Mouse (Mus musculus): ENCODE results near the gene Sdhaf1. TPM values are rescaled to one million over a fixed set of nuclear protein-coding genes. Genes with fewer than 3 reads are reported as not detected.

Gene Sdhaf1
- polyA plus RNA-seq, 1 experiment = 13.4 TPM

DNA sequence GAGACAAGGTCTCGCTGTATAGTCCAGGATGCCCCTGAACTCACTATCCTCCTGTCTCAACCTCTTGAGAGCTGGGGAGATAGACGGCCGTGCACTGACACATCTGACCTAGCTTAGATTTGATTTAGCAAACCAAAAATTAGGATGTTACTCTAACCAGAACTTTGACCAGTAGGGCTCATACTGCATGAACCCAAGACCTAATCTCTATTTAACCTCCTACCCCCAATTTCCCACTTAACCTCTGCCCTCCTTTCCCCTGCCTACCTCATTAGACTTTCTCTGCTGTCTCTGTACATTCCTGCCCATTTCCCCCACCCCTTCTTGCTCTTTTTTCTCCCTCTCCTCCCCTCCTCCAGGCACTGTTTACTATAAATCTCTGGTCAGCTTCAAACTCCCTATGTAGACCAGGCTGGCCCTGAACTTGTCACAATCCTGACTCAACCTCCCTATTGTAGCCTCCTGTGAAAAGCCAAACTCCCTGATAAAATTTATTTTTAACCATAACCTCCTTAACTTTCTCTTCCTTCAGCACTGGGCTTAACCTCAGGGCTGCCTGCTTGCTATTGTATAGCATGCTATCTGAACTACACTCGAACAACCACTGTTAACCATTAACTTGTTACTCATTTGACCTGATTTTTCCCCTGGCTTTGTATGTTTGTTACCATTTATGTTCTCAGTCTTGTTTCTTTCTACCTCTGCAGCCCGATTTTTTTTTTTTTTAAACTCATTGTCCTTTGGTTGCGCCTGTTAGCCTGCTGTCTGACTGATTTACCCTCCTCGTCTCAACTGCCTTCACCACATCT lies 34.9 kb upstream of the Sdhaf1 start:
- H3K27me3 ChIP-seq (ENCODE audit: control insufficient read depth, insufficient read depth, low read length) = peaks cover 7% of the 10 kb centered on the region
- H3K4me1 ChIP-seq (ENCODE audit: control insufficient read depth, insufficient read depth, insufficient read length) = no peaks in the 10 kb centered on the region
- no peak for DNase-seq (ENCODE audit: low read depth in 1 of 2, low spot score in 2 of 2)
- H3K36me3 ChIP-seq (ENCODE audit: control insufficient read depth, insufficient read depth, low read length) = no peaks in the 10 kb centered on the region
- WGBS = 80% methylated on average over 7 of the region's 7 CpGs
- no peak overlapping the region for H3K27ac ChIP-seq (ENCODE audit: insufficient read depth, low read length)
- no peak overlapping the region for H3K4me3 ChIP-seq (ENCODE audit: extremely low read depth, insufficient read depth, insufficient read length)
- no peak for TF ChIP-seq POLR2A (IDR thresholded peaks at IDR 0.05; ENCODE audit: low read depth, low read length)
- TF ChIP-seq CTCF (IDR thresholded peaks at IDR 0.05; ENCODE audit: extremely low read depth, insufficient read depth, insufficient read length, insufficient replicate concordance) = no peak

DNA sequence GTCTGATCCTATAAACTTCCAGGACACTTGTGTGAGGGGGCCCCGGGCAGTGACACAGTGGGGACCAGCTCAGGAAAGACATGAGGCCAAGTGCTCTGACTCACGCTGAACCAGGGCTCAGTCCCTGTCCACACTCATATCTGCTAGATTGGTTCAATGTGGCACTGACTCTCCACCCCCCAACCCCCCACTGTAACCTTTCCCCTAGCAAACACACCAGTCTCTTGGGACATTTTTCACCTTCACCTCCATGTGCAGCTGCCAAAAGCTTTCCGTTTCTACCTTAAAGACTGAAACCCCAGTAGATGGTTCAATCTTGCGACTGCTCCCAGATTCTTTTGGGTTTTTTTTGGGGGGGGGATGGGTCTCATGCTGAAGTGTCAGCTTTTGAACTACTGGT lies 30.4 kb upstream of the Sdhaf1 start:
- no peaks in the 10 kb centered on the region for H3K4me1 ChIP-seq (ENCODE audit: control insufficient read depth, insufficient read depth, insufficient read length)
- DNase-seq (ENCODE audit: low read depth in 1 of 2, low spot score in 2 of 2) = no peak
- TF ChIP-seq POLR2A (IDR thresholded peaks at IDR 0.05; ENCODE audit: low read depth, low read length) (no peak), CTCF (IDR thresholded peaks at IDR 0.05; ENCODE audit: extremely low read depth, insufficient read depth, insufficient read length, insufficient replicate concordance) (no peak)
- 78% methylated on average over 4 of the region's 4 CpGs for WGBS
- no peak overlapping the region for H3K27ac ChIP-seq (ENCODE audit: insufficient read depth, low read length)
- H3K36me3 ChIP-seq (ENCODE audit: control insufficient read depth, insufficient read depth, low read length) = no peaks in the 10 kb centered on the region
- H3K4me3 ChIP-seq (ENCODE audit: extremely low read depth, insufficient read depth, insufficient read length) = no peak overlapping the region
- H3K27me3 ChIP-seq (ENCODE audit: control insufficient read depth, insufficient read depth, low read length) = no peaks in the 10 kb centered on the region

DNA sequence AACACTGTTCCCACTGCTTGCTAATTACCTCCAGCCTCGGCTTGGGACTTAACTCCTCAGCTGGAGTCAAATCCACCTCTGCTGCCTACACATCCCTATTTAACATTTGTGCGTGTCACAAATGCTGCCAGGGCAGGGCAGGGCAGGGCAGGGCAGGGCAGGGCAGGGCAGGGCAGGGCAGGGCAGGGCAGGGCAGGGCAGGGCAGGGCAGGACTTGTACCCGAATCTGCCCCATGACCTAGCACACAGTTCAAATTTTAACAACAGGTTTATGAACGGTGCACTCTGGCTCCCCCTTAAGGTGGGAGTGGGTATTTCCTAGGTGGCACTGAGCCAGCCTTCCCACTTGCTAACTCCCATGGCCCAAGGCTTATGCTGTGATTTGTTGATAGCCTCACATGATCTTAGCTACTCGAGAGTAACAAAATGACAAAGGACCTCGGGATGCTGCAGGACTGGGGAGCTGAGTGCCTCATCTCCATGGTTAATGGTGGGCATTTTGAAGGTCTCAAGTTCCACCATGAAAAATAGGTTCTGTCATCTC lies 29.7 kb upstream of the Sdhaf1 start:
- Histone ChIP-seq H3K27me3 (ENCODE audit: control insufficient read depth, insufficient read depth, low read length) (no peaks in the 10 kb centered on the region), H3K4me1 (ENCODE audit: control insufficient read depth, insufficient read depth, insufficient read length) (no peaks in the 10 kb centered on the region), H3K36me3 (ENCODE audit: control insufficient read depth, insufficient read depth, low read length) (no peaks in the 10 kb centered on the region), H3K4me3 (ENCODE audit: extremely low read depth, insufficient read depth, insufficient read length) (no peak overlapping the region), H3K27ac (ENCODE audit: insufficient read depth, low read length) (no peak overlapping the region)
- DNase-seq (ENCODE audit: low read depth in 1 of 2, low spot score in 2 of 2) = peak; percentile 30 to 52
- TF ChIP-seq POLR2A (IDR thresholded peaks at IDR 0.05; ENCODE audit: low read depth, low read length) = no peak
- TF ChIP-seq CTCF (IDR thresholded peaks at IDR 0.05; ENCODE audit: extremely low read depth, insufficient read depth, insufficient read length, insufficient replicate concordance) = peak; percentile 62; the same call in 1 of the 2 replicates
- 15% methylated on average over 6 of the region's 6 CpGs for WGBS

- H3K27ac ChIP-seq (ENCODE audit: insufficient read depth, low read length) = no peak overlapping the region
- no peak overlapping the region for H3K4me3 ChIP-seq (ENCODE audit: extremely low read depth, insufficient read depth, insufficient read length)
- 2% methylated on average over 30 of the region's 30 CpGs for WGBS
- H3K4me1 ChIP-seq (ENCODE audit: control insufficient read depth, insufficient read depth, insufficient read length) = no peaks in the 10 kb centered on the region; the same call in 1 of the 2 replicates
- DNase-seq (ENCODE audit: low read depth in 1 of 2, low spot score in 2 of 2) = peak; percentile 39 to 50
- TF ChIP-seq POLR2A (IDR thresholded peaks at IDR 0.05; ENCODE audit: low read depth, low read length) (no peak), CTCF (IDR thresholded peaks at IDR 0.05; ENCODE audit: extremely low read depth, insufficient read depth, insufficient read length, insufficient replicate concordance) (peak; percentile 81)
- H3K27me3 ChIP-seq (ENCODE audit: control insufficient read depth, insufficient read depth, low read length) = no peaks in the 10 kb centered on the region; the same call in 1 of the 2 replicates
- no peaks in the 10 kb centered on the region for H3K36me3 ChIP-seq (ENCODE audit: control insufficient read depth, insufficient read depth, low read length)
These were observed 24.1 kb upstream of the Sdhaf1 start for GRCm38 (mm10) chr7:30347828-30348227.

GRCm38 (mm10) chr7:30346635-30347379 lies 23.1 kb upstream of the Sdhaf1 start:
- DNase-seq (ENCODE audit: low read depth in 1 of 2, low spot score in 2 of 2) = peak; percentile 19 to 42

DNA sequence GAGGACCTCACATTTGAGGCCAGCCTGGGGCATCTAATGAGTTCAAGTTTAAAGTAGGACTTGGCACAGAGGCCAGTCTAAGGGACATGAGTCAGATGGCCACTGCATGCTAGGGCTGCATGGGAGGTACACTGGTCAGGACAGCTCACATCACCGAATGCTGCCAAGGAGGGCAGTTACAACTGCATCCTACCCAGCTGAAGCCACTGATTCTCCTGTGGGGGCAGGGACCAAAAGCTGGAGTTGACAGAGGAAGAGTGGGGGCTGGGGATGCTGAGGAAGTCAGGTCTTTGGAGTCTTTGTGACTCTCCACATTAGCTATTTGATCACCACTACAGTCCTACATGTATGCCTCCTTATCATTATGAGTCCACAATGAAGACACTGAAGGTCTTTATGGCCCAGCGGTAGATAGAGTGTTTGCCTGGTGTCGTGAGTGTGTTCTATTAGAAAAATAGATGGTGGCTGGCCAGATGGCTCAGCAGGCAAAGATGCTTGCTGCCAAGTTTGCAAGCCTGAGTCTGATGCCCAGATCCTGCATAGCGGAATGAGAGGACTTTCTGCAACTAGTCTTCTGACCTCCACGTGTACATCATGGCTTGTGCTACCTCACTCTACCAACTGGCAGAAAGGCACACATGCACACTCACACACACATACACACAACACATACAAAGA lies 15.9 kb upstream of the Sdhaf1 start:
- Histone ChIP-seq H3K36me3 (ENCODE audit: control insufficient read depth, insufficient read depth, low read length) (no peaks in the 10 kb centered on the region), H3K27ac (ENCODE audit: insufficient read depth, low read length) (no peak overlapping the region), H3K4me1 (ENCODE audit: control insufficient read depth, insufficient read depth, insufficient read length) (no peaks in the 10 kb centered on the region), H3K4me3 (ENCODE audit: extremely low read depth, insufficient read depth, insufficient read length) (no peak overlapping the region), H3K27me3 (ENCODE audit: control insufficient read depth, insufficient read depth, low read length) (no peaks in the 10 kb centered on the region)
- no peak for DNase-seq (ENCODE audit: low read depth in 1 of 2, low spot score in 2 of 2)
- WGBS = 79% methylated on average over 5 of the region's 5 CpGs
- TF ChIP-seq CTCF (IDR thresholded peaks at IDR 0.05; ENCODE audit: extremely low read depth, insufficient read depth, insufficient read length, insufficient replicate concordance) (no peak), POLR2A (IDR thresholded peaks at IDR 0.05; ENCODE audit: low read depth, low read length) (no peak)

More at GRCm38 (mm10) chr7:30346635-30347379, 23.1 kb upstream of the Sdhaf1 start:
- no peaks in the 10 kb centered on the region for H3K36me3 ChIP-seq (ENCODE audit: control insufficient read depth, insufficient read depth, low read length)
- no peaks in the 10 kb centered on the region; the same call in 1 of the 2 replicates for H3K4me1 ChIP-seq (ENCODE audit: control insufficient read depth, insufficient read depth, insufficient read length)
- no peak overlapping the region for H3K4me3 ChIP-seq (ENCODE audit: extremely low read depth, insufficient read depth, insufficient read length)
- no peak for TF ChIP-seq CTCF (IDR thresholded peaks at IDR 0.05; ENCODE audit: extremely low read depth, insufficient read depth, insufficient read length, insufficient replicate concordance)
- no peak for TF ChIP-seq POLR2A (IDR thresholded peaks at IDR 0.05; ENCODE audit: low read depth, low read length)
- no peaks in the 10 kb centered on the region; the same call in 1 of the 2 replicates for H3K27me3 ChIP-seq (ENCODE audit: control insufficient read depth, insufficient read depth, low read length)
- no peak overlapping the region for H3K27ac ChIP-seq (ENCODE audit: insufficient read depth, low read length)
- 25% methylated on average over 21 of the region's 21 CpGs for WGBS
